Mouse (Mus musculus) testis, adult 2 months (tissue): ENCODE measurements at regions not wholly inside any gene's neighbourhood (a gene's known extent, or its start where the extent isn't known, plus 50 kb on each side); places are given as distances from the start of the nearest gene placed in this dataset.
"Not testable (repeated sequence)": the region's sequence is repeated elsewhere in the genome, so short reads cannot be mapped to it uniquely, and the experiment has no call there.

Experiments used
- H3K27ac ChIP-seq: fragments of 200-500 bp; 2 replicates; pipeline ENCODE4 v1.5.1; 2012; ENCODE audit warnings: low read depth, low read length; ENCODE audit not compliant: control insufficient read depth, insufficient read depth
- H3K27me3 ChIP-seq: fragments of 200-500 bp; 2 replicates; pipeline ENCODE4 v1.6.1; 2012; ENCODE audit warnings: mild to moderate bottlenecking, low read length, moderate library complexity; ENCODE audit not compliant: control insufficient read depth, insufficient read depth
- H3K36me3 ChIP-seq: fragments of 200-500 bp; 2 replicates; pipeline ENCODE4 v1.6.1; 2012; ENCODE audit warnings: mild to moderate bottlenecking, low read length; ENCODE audit not compliant: control insufficient read depth, insufficient read depth
- H3K4me1 ChIP-seq: fragments of 200-500 bp; 2 replicates; pipeline ENCODE4 v1.6.1; 2012; ENCODE audit warnings: low read length; ENCODE audit not compliant: control insufficient read depth, insufficient read depth
- H3K4me3 ChIP-seq: fragments of 200-500 bp; 2 replicates; pipeline ENCODE4 v1.5.1; 2012; ENCODE audit warnings: low read depth, mild to moderate bottlenecking, low read length, moderate library complexity, mixed read lengths; ENCODE audit not compliant: control insufficient read depth
- CTCF ChIP-seq: fragments of 200-500 bp; IDR thresholded peaks from 2 replicates; pipeline ENCODE4 v1.5.1; 2012; ENCODE audit warnings: low read depth, mild to moderate bottlenecking, inconsistent platforms, low read length, moderate library complexity; ENCODE audit not compliant: control insufficient read depth, insufficient read depth, insufficient replicate concordance
- POLR2A ChIP-seq: fragments of 200-500 bp; IDR thresholded peaks from 2 replicates; pipeline ENCODE4 v1.6.1; 2012; ENCODE audit warnings: low read depth, mild to moderate bottlenecking, inconsistent platforms, low read length, moderate library complexity; ENCODE audit not compliant: control insufficient read depth

DNA sequence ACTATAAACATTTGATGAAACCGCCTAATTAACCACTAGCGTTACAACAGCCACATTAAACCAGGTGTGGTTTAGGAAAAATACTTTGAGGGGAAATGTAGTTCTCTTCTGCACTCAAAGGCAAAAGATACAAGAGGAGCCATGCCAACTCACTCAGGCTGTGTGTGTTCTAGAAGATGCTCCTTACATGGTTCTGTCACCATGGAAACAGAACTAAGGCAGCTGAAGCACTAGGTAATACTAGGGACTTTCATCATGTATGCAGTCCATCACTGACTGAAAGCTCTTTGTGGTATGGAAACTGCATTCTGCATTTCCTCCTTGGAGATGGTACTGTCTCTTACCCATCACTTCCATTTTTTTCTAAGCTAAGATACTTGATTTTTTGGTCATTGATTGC lies 87.6 kb upstream of the Creb5 start:
- Histone ChIP-seq H3K27ac (no peak overlapping the region), H3K27me3 (no peaks in the 10 kb centered on the region), H3K36me3 (no peaks in the 10 kb centered on the region), H3K4me1 (no peaks in the 10 kb centered on the region), H3K4me3 (no peak overlapping the region)
- no peak for TF ChIP-seq CTCF
- TF ChIP-seq POLR2A: no peak

DNA sequence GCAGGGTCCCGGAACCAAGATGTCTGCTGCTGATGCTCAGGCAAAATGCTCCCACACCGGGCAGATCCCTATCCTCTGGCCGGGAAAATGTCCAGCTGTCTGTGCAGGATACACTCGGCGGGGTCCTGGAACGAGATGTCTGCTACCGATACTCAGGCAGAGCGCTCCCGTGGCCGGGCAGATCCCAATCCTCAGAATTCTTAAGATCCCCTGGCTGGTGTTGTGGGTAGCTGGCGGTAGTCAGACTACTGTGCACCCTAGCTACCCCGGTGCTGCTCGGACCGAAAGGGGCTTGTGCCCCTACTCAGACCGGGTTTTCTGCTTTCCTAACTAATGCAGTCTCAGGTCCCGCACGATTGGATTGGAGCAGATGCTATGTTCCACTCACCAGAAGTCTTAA lies 104.9 kb upstream of the Creb5 start:
- H3K36me3 ChIP-seq, H3K4me3 ChIP-seq, H3K27me3 ChIP-seq, H3K27ac ChIP-seq, H3K4me1 ChIP-seq: not testable (repeated sequence)

DNA sequence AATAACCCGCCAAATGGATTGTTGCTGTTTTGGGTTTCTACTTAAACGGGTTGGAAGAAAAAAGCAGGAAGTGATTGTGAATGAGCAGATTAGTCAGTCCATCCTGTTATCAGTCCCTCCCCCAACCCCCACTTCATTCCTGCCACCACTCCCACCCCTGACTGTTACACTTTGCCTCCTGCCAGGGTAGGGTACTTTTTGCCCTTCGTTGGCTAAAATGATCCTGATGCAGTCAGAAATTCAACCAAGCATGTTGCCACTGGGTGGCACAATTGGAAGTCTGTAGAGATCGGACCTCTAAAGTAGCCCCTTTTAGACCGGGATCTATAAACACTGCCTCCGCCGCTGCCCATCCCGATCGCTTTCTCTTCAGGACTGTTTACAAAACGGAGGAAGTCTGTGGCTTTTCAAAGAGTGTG lies 96.0 kb upstream of the Jazf1 start:
- Histone ChIP-seq H3K4me1 (no peaks in the 10 kb centered on the region), H3K27ac (no peak overlapping the region), H3K27me3 (no peaks in the 10 kb centered on the region), H3K36me3 (no peaks in the 10 kb centered on the region), H3K4me3 (no peak overlapping the region)
- TF ChIP-seq POLR2A: no peak
- TF ChIP-seq CTCF: no peak

DNA sequence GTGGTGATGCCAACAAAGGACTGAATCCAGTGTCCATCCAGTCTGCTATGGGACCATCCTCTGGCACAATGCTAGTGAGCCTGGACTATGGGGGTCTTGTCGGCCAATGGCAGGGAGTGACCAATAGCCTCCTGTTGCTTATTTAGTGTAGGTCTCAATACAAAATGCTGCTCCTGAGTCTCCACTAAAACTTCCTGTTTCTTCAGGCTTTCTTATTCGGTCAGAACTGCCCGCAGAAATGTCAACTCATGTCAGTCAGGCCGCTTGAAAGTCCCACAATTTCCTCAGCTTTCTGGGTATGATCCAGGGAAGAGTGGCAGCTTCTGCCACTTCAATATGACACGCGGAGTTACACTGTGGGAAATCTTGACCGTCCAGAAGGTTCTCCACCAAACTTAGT lies 94.7 kb upstream of the Jazf1 start:
- Histone ChIP-seq H3K36me3 (no peaks in the 10 kb centered on the region), H3K27me3 (no peaks in the 10 kb centered on the region), H3K4me3 (no peak overlapping the region), H3K4me1 (no peaks in the 10 kb centered on the region), H3K27ac (no peak overlapping the region)
- TF ChIP-seq POLR2A: no peak
- TF ChIP-seq CTCF: no peak

DNA sequence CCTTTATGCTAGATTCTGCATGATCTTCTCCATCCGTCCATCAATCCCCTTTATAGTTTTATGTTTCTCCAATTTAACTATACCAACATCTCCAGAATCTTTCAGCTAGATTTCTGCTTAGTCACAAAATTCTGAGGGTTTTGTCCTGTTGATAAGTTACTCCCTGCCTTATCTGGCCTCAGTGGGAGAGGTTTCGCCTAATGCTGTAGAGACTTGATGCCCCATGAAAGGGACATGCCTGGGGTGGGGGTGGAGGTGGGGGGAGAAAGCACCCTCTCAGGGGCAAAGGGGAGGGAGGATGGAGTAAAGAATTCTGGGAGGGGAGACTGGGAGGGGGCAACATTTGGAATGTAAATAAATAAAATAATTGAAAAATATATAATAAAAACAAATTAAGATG lies 93.2 kb upstream of the Jazf1 start:
- no peaks in the 10 kb centered on the region for H3K27me3 ChIP-seq
- H3K4me1 ChIP-seq: no peaks in the 10 kb centered on the region
- no peak overlapping the region for H3K27ac ChIP-seq
- no peak overlapping the region for H3K4me3 ChIP-seq
- TF ChIP-seq CTCF (no peak), POLR2A (no peak)
- H3K36me3 ChIP-seq: no peaks in the 10 kb centered on the region

DNA sequence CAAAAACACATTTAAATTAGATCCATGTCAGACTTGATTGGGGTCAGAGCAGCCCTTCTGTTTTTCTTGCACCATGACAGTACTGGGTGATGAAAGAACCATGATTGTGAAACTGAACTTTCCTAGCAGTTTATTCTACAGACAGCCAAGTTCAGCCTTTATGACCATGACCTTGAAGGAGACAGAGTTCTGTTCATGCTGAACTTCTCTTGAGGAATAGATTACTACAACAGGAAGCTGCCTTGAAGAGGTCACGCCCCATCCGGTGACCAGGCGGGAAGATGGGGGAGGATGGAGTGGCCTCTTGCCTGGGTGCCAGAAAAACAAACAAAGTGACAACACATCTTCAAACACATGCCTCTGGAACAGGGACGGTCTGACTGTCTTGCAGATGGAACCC lies 86.2 kb upstream of the Jazf1 start:
- H3K36me3 ChIP-seq: no peaks in the 10 kb centered on the region
- no peaks in the 10 kb centered on the region for H3K27me3 ChIP-seq
- H3K4me3 ChIP-seq: no peak overlapping the region
- H3K4me1 ChIP-seq: no peaks in the 10 kb centered on the region
- no peak overlapping the region for H3K27ac ChIP-seq
- TF ChIP-seq CTCF (no peak), POLR2A (no peak)

DNA sequence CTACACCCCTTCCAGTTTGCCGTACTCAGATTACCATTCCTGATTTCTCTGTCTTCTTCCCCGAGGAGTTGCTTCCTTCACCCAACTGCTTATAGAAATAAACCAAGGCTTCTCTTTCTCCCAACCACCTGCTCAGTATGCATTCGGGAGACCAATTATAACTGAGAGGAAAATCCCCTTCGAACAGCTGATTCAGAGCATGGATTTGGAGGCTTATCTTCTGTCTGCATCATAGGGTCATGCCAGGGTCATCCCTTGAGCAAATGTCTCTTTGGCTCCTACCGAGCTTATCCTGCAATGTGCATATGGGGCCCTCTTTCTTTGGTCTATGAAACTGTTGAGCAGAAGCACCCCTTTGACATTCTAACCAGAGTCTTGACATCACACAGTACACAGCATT lies 79.0 kb upstream of the Jazf1 start:
- H3K4me1 ChIP-seq: no peaks in the 10 kb centered on the region
- TF ChIP-seq POLR2A (no peak), CTCF (no peak)

DNA sequence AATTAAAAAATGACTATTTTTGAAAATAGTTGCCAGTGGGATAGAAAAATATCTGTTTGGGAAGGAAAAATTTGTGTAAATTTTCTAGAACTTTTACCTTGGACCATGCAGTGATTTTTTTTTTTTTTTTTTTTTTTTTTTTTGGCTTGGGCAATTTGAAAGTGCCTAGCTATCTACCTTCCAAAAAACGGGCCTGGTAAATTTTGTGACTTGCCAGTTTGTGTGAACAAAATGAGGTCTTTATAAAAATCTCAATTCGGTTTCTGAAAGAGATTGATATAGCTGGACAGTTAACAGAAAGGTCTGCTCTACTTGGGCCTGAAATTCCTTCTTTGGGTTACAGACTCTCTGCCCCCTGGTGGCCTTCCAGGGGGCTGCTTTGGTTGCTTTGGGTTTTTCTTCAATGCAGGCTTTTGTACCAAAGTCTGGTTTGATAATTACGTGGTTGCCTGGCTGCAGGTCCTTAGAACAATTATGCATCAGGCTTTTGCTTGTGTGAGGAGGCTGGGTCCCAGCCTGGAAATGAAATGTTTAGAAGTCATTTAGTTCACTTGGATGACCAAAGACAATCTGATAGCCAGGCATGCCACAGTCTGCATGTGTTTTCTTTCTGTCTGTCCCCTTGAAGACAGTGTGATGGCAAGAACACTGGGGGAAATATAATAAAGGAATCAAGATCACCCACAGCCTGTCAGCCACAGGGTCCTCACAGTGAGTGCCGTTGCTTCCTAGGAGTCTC lies 75.6 kb upstream of the Jazf1 start:
- H3K4me1 ChIP-seq: no peaks in the 10 kb centered on the region
- no peak overlapping the region for H3K4me3 ChIP-seq
- no peaks in the 10 kb centered on the region for H3K27me3 ChIP-seq
- no peaks in the 10 kb centered on the region for H3K36me3 ChIP-seq
- H3K27ac ChIP-seq: no peak overlapping the region
- TF ChIP-seq CTCF (0 out of 2 replicates have a peak, but pooled peaks have one; percentile 5), POLR2A (no peak)

More for the DNA sequence above, 79.0 kb upstream of the Jazf1 start:
- Histone ChIP-seq H3K27ac (no peak overlapping the region), H3K4me3 (no peak overlapping the region), H3K36me3 (no peaks in the 10 kb centered on the region), H3K27me3 (no peaks in the 10 kb centered on the region)
